Mouse (Mus musculus): ENCODE data around the gene Dcdc2a. TPM values are rescaled to one million over a fixed set of nuclear protein-coding genes. Genes with fewer than 3 reads are reported as not detected.

Dcdc2a gene
- polyA plus RNA-seq, 1 experiment from 2014 or later: 0.12 TPM

DNA sequence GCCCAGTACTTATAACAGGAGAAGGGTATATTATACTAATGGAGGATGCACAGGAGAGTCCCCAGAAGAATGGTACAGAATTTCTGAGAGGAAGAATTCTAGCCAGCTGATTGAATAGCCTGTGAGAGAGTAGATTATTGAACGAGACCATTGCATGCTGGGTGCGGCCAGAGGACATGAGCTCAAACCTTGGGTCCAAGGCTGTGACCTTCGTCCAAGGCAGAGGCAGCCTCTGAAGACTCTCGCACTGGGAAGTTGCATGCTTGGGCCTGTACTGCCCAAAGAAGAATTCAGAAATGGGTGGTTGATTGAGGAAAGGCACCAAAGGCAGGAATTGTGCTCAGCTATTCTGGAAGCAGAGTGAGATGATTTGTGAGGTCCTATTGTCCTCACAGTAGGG is 38.0 kb downstream of the Dcdc2a start:
- Histone ChIP-seq H3K27ac (ENCODE audit: low read depth) (no peak overlapping the region), H3K9me3 (ENCODE audit: low read depth, low read length) (no peaks in the 10 kb centered on the region), H3K36me3 (ENCODE audit: insufficient read depth) (no peaks in the 10 kb centered on the region), H3K4me3 (ENCODE audit: low read depth, low read length) (no peak overlapping the region), H3K27me3 (ENCODE audit: insufficient read depth, low read length) (no peaks in the 10 kb centered on the region), H3K9ac (no peak overlapping the region), H3K4me2 (no peak overlapping the region), H3K4me1 (ENCODE audit: insufficient read depth) (no peaks in the 10 kb centered on the region)
- no peak for TF ChIP-seq CTCF (IDR thresholded peaks at IDR 0.05; ENCODE audit: low read depth)
- 85% methylated on average over 4 of the region's 4 CpGs for WGBS
- ATAC-seq (ENCODE audit: insufficient read depth) (no peak), DNase-seq (no peak)

DNA sequence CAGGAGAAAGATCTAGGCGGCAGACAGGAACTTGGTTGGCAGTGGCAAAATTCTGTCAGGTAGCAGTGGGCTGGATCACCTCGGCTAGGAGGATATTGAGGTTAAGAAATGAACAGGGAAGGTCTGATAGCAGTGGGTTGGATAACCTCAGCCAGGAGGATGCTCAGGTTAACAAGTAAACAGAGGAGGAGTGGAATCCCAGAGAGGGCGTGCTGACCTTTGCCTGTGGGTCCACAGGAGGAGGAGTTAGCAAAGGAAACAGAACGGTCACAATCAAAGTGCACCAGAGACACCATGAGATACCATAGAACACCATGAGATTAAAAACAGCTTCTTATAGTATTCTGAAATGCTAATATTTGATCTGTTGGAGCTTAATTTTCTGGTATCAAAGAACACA is 38.6 kb downstream of the Dcdc2a start:
- no peak for ATAC-seq (ENCODE audit: insufficient read depth)
- Histone ChIP-seq H3K9me3 (ENCODE audit: low read depth, low read length) (no peaks in the 10 kb centered on the region), H3K4me1 (ENCODE audit: insufficient read depth) (no peaks in the 10 kb centered on the region), H3K4me3 (ENCODE audit: low read depth, low read length) (no peak overlapping the region), H3K9ac (no peak overlapping the region), H3K27ac (ENCODE audit: low read depth) (no peak overlapping the region), H3K36me3 (ENCODE audit: insufficient read depth) (no peaks in the 10 kb centered on the region), H3K4me2 (no peak overlapping the region), H3K27me3 (ENCODE audit: insufficient read depth, low read length) (no peaks in the 10 kb centered on the region)
- TF ChIP-seq CTCF (IDR thresholded peaks at IDR 0.05; ENCODE audit: low read depth): no peak
- no peak for DNase-seq
- WGBS: 60% methylated on average over 4 of the region's 4 CpGs

- no peaks in the 10 kb centered on the region for H3K36me3 ChIP-seq (ENCODE audit: insufficient read depth)
- 65% methylated on average over 8 of the region's 8 CpGs for WGBS
- H3K4me1 ChIP-seq (ENCODE audit: insufficient read depth): no peaks in the 10 kb centered on the region
- no peak overlapping the region for H3K4me3 ChIP-seq (ENCODE audit: low read depth, low read length)
- ATAC-seq (ENCODE audit: insufficient read depth) (no peak), DNase-seq (no peak)
- no peaks in the 10 kb centered on the region for H3K27me3 ChIP-seq (ENCODE audit: insufficient read depth, low read length)
- H3K9ac ChIP-seq: no peak overlapping the region
- no peak overlapping the region for H3K4me2 ChIP-seq
- no peaks in the 10 kb centered on the region for H3K9me3 ChIP-seq (ENCODE audit: low read depth, low read length)
- TF ChIP-seq CTCF (IDR thresholded peaks at IDR 0.05; ENCODE audit: low read depth): no peak
- H3K27ac ChIP-seq (ENCODE audit: low read depth): no peak overlapping the region
These were observed 41.5 kb downstream of the Dcdc2a start for GRCm38 (mm10) chr13:25097348-25097747.

DNA sequence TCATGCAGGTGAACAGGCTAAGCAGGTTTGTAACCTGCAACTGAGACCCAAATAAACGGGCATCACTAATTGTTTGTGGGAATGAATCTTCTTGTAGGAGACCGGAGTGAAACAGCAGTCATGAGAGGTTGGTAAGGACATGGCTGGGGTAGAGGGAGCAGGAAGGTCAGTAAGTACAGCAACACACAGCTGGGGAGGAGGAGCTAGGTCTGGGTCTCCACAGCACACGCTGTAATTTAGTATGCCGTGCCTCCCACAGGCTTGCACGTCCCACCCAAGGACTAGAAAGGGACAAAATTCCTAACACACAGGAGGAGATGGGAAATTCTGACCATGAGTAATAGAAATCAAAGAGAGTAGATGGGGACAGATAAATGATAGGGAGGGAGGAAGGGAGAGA is 42.8 kb downstream of the Dcdc2a start:
- TF ChIP-seq CTCF (IDR thresholded peaks at IDR 0.05; ENCODE audit: low read depth): no peak
- no peak overlapping the region for H3K4me3 ChIP-seq (ENCODE audit: low read depth, low read length)
- H3K9me3 ChIP-seq (ENCODE audit: low read depth, low read length): no peaks in the 10 kb centered on the region
- H3K9ac ChIP-seq: no peak overlapping the region
- 36% methylated on average over 5 of the region's 5 CpGs for WGBS
- H3K27me3 ChIP-seq (ENCODE audit: insufficient read depth, low read length): no peaks in the 10 kb centered on the region
- no peak overlapping the region for H3K4me2 ChIP-seq
- H3K36me3 ChIP-seq (ENCODE audit: insufficient read depth): no peaks in the 10 kb centered on the region
- no peak overlapping the region for H3K27ac ChIP-seq (ENCODE audit: low read depth)
- no peaks in the 10 kb centered on the region for H3K4me1 ChIP-seq (ENCODE audit: insufficient read depth)
- ATAC-seq (ENCODE audit: insufficient read depth) (no peak), DNase-seq (no peak)

GRCm38 (mm10) chr13:25099508-25099907 is 43.7 kb downstream of the Dcdc2a start:
- Histone ChIP-seq H3K4me2 (no peak overlapping the region), H3K27me3 (ENCODE audit: insufficient read depth, low read length) (no peaks in the 10 kb centered on the region), H3K36me3 (ENCODE audit: insufficient read depth) (no peaks in the 10 kb centered on the region), H3K4me3 (ENCODE audit: low read depth, low read length) (no peak overlapping the region), H3K9me3 (ENCODE audit: low read depth, low read length) (no peaks in the 10 kb centered on the region), H3K4me1 (ENCODE audit: insufficient read depth) (no peaks in the 10 kb centered on the region), H3K27ac (ENCODE audit: low read depth) (no peak overlapping the region), H3K9ac (no peak overlapping the region)
- WGBS: 57% methylated on average over 3 of the region's 3 CpGs
- no peak for TF ChIP-seq CTCF (IDR thresholded peaks at IDR 0.05; ENCODE audit: low read depth)
- ATAC-seq (ENCODE audit: insufficient read depth) (no peak), DNase-seq (no peak)

GRCm38 (mm10) chr13:25100581-25100980 is 44.8 kb downstream of the Dcdc2a start:
- Histone ChIP-seq H3K4me3 (ENCODE audit: low read depth, low read length) (no peak overlapping the region), H3K36me3 (ENCODE audit: insufficient read depth) (no peaks in the 10 kb centered on the region), H3K27ac (ENCODE audit: low read depth) (no peak overlapping the region), H3K27me3 (ENCODE audit: insufficient read depth, low read length) (no peaks in the 10 kb centered on the region), H3K9me3 (ENCODE audit: low read depth, low read length) (no peaks in the 10 kb centered on the region), H3K9ac (no peak overlapping the region), H3K4me1 (ENCODE audit: insufficient read depth) (no peaks in the 10 kb centered on the region), H3K4me2 (no peak overlapping the region)
- no peak for TF ChIP-seq CTCF (IDR thresholded peaks at IDR 0.05; ENCODE audit: low read depth)
- no peak for DNase-seq
- 73% methylated on average over 6 of the region's 6 CpGs for WGBS
- no peak for ATAC-seq (ENCODE audit: insufficient read depth)

DNA sequence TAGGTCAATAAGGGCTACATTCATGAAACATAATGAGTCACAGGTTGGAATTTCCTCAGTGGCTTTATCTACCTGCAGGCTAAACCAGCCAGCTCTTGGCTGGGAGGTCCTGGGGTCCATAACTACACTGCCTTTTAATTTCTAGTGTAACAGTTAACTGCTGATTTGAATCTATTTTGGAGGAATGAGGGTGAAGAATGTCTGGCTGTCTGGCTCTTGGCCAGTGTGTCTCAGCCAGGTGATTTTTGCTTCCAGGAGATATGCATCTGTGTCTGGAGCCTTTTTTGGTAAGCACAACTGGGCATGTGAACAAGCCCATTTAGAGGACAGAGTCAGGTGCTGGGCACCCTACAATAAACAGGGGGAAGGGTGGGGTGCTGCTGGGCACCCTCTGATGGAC is 49.9 kb downstream of the Dcdc2a start:
- no peaks in the 10 kb centered on the region for H3K27me3 ChIP-seq (ENCODE audit: insufficient read depth, low read length)
- no peak overlapping the region for H3K4me3 ChIP-seq (ENCODE audit: low read depth, low read length)
- H3K9me3 ChIP-seq (ENCODE audit: low read depth, low read length): no peaks in the 10 kb centered on the region
- no peak overlapping the region for H3K27ac ChIP-seq (ENCODE audit: low read depth)
- ATAC-seq (ENCODE audit: insufficient read depth): no peak
- no peak for DNase-seq
- H3K4me1 ChIP-seq (ENCODE audit: insufficient read depth): no peaks in the 10 kb centered on the region
- H3K4me2 ChIP-seq: no peak overlapping the region
- TF ChIP-seq CTCF (IDR thresholded peaks at IDR 0.05; ENCODE audit: low read depth): no peak
- no peaks in the 10 kb centered on the region for H3K36me3 ChIP-seq (ENCODE audit: insufficient read depth)
- no peak overlapping the region for H3K9ac ChIP-seq

GRCm38 (mm10) chr13:25106740-25107139 is 50.9 kb downstream of the Dcdc2a start:
- Histone ChIP-seq H3K27me3 (ENCODE audit: insufficient read depth, low read length) (no peaks in the 10 kb centered on the region), H3K9ac (no peak overlapping the region), H3K4me3 (ENCODE audit: low read depth, low read length) (no peak overlapping the region), H3K9me3 (ENCODE audit: low read depth, low read length) (no peaks in the 10 kb centered on the region), H3K4me2 (no peak overlapping the region), H3K27ac (ENCODE audit: low read depth) (no peak overlapping the region), H3K36me3 (ENCODE audit: insufficient read depth) (no peaks in the 10 kb centered on the region), H3K4me1 (ENCODE audit: insufficient read depth) (no peaks in the 10 kb centered on the region)
- ATAC-seq (ENCODE audit: insufficient read depth) (no peak), DNase-seq (no peak)
- WGBS: 68% methylated on average over 5 of the region's 5 CpGs
- TF ChIP-seq CTCF (IDR thresholded peaks at IDR 0.05; ENCODE audit: low read depth): no peak

Data from lung, embryonic 14.5 days (tissue).